Mouse (Mus musculus) myocyte (in vitro differentiated cells): ENCODE results near the gene 5330417C22Rik. TPM values are rescaled to one million over a fixed set of nuclear protein-coding genes. Genes with fewer than 3 reads are reported as not detected.
"Not testable (repeated sequence)": the region's sequence is repeated elsewhere in the genome, so short reads cannot be mapped to it uniquely, and the experiment has no call there.

Experiments
- H3K27me3 ChIP-seq: one replicate; pipeline ENCODE4 v1.6.1; 2011; ENCODE audit not compliant: control insufficient read depth, insufficient read depth, insufficient read length
- H3K36me3 ChIP-seq: one replicate; pipeline ENCODE4 v1.6.1; 2011; ENCODE audit not compliant: control insufficient read depth, insufficient read depth
- H3K4me2 ChIP-seq: one replicate; pipeline ENCODE4 v1.6.1; 2011; ENCODE audit warnings: low read depth, control low read depth
- H3K4me3 ChIP-seq: one replicate; pipeline ENCODE4 v1.5.1; 2011; ENCODE audit warnings: mild to moderate bottlenecking, control low read depth, moderate library complexity
- H3K79me2 ChIP-seq: one replicate; pipeline ENCODE4 v1.6.1; 2011; ENCODE audit not compliant: control insufficient read depth, insufficient read depth
- H3ac ChIP-seq: one replicate; pipeline ENCODE4 v1.6.1; 2011; ENCODE audit not compliant: control insufficient read depth, insufficient read length
- CEBPB ChIP-seq: IDR thresholded peaks from 2 replicates; pipeline ENCODE4 v1.6.1; 2011; ENCODE audit warnings: mild to moderate bottlenecking, moderate library complexity; ENCODE audit not compliant: poor library complexity, insufficient read depth, severe bottlenecking
- E2F4 ChIP-seq: IDR thresholded peaks from one replicate; pipeline ENCODE4 v1.6.1; 2011; ENCODE audit warnings: mild to moderate bottlenecking, control low read depth, moderate library complexity; ENCODE audit not compliant: insufficient read depth
- MAX ChIP-seq: IDR thresholded peaks from one replicate; pipeline ENCODE4 v1.6.1; 2011; ENCODE audit warnings: low read depth, mild to moderate bottlenecking, control low read depth
- MYOD1 ChIP-seq, 3 experiments: IDR thresholded peaks; one replicate each; pipeline ENCODE4 v1.6.1; 2011; ENCODE audit warnings: control low read depth in 2 of 3, low read depth in 2 of 3, mild to moderate bottlenecking in 2 of 3, moderate library complexity in 1 of 3; ENCODE audit not compliant: insufficient read length in 2 of 3, control insufficient read depth in 1 of 3
- MYOG ChIP-seq, 3 experiments: IDR thresholded peaks; one replicate each; pipeline ENCODE4 v1.6.1; 2011; ENCODE audit warnings: control low read depth in 2 of 3, low read depth in 2 of 3, mild to moderate bottlenecking in 2 of 3; ENCODE audit not compliant: insufficient read length in 2 of 3, control insufficient read depth in 1 of 3, insufficient read depth in 1 of 3
- POLR2A ChIP-seq: IDR thresholded peaks from one replicate; pipeline ENCODE4 v1.6.1; 2011; ENCODE audit warnings: low read depth, mild to moderate bottlenecking, control low read depth, moderate library complexity; ENCODE audit not compliant: insufficient read length
- POLR2AphosphoS2 ChIP-seq: IDR thresholded peaks from one replicate; pipeline ENCODE4 v1.6.1; 2011; ENCODE audit warnings: low read depth, control low read depth; ENCODE audit not compliant: insufficient read length
- REST ChIP-seq: IDR thresholded peaks from one replicate; pipeline ENCODE4 v1.6.1; 2011; ENCODE audit warnings: mild to moderate bottlenecking, control low read depth, moderate library complexity; ENCODE audit not compliant: insufficient read depth, insufficient read length
- SRF ChIP-seq: IDR thresholded peaks from one replicate; pipeline ENCODE4 v1.6.1; 2011; ENCODE audit warnings: low read depth; ENCODE audit not compliant: control insufficient read depth, insufficient read length
- TCF12 ChIP-seq: IDR thresholded peaks from one replicate; pipeline ENCODE4 v1.6.1; 2011; ENCODE audit warnings: mild to moderate bottlenecking, control low read depth; ENCODE audit not compliant: poor library complexity, insufficient read depth, severe bottlenecking
- TCF3 ChIP-seq: IDR thresholded peaks from one replicate; pipeline ENCODE4 v1.6.1; 2011; ENCODE audit warnings: low read depth, control low read depth; ENCODE audit not compliant: insufficient read length
- USF1 ChIP-seq: IDR thresholded peaks from one replicate; pipeline ENCODE4 v1.6.1; 2011; ENCODE audit warnings: low read depth, mild to moderate bottlenecking, control low read depth, moderate library complexity
- polyA plus RNA-seq: library from polyadenylated mRNA; unstranded; fragments of >200 nt; fragmentation: generic; extraction: Trizol; gene quantifications from one replicate; pipeline ENCODE4 v1.2.1, GENCODE M21; 2012; ENCODE audit warnings: missing spikeins

Gene 5330417C22Rik
- polyA plus RNA-seq, 1 experiment, result 0.05 TPM

GRCm38 (mm10) chr3:108503908-108504307 lies 32.4 kb downstream of the 5330417C22Rik start:
- TF ChIP-seq POLR2A (no peak), MYOD1 (IDR thresholded peaks at IDR 0.05; ENCODE audit: control insufficient read depth in 1 of 3, insufficient read length in 2 of 3, low read depth in 2 of 3) (no peak), CEBPB (no peak), POLR2AphosphoS2 (no peak), TCF12 (no peak), TCF3 (no peak), E2F4 (no peak), MAX (no peak), USF1 (no peak), SRF (no peak), REST (no peak), MYOG (IDR thresholded peaks at IDR 0.05; ENCODE audit: control insufficient read depth in 1 of 3, insufficient read depth in 1 of 3, insufficient read length in 2 of 3, low read depth in 2 of 3) (no peak)
- Histone ChIP-seq H3K4me2 (no peak overlapping the region), H3K36me3 (no peaks in the 10 kb centered on the region), H3K4me3 (no peak overlapping the region), H3K79me2 (no peaks in the 10 kb centered on the region), H3K27me3 (peaks cover 63% of the 10 kb centered on the region), H3ac (no peak overlapping the region)

DNA sequence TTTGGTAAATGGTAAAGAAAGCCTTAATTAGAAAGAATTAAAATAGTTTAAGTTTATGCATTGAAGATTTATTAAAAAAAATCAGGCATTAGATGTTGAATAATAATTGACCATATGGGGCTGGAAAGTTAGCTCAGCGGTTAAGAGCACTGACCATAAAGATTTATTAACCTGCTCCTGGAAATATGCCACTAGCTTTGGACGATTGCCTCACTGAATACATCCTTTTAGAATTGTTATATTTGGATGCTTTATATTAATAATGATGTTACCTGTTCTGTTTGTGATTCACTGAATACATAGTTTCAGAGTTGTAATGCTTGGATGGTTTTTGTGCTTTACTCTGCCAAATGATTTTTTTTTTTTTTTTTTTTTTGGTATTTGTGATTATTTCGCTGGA lies 34.9 kb downstream of the 5330417C22Rik start:
- peaks cover 70% of the 10 kb centered on the region for H3K27me3 ChIP-seq
- H3K4me2 ChIP-seq, H3K36me3 ChIP-seq, H3ac ChIP-seq, H3K4me3 ChIP-seq, H3K79me2 ChIP-seq: not testable (repeated sequence)

DNA sequence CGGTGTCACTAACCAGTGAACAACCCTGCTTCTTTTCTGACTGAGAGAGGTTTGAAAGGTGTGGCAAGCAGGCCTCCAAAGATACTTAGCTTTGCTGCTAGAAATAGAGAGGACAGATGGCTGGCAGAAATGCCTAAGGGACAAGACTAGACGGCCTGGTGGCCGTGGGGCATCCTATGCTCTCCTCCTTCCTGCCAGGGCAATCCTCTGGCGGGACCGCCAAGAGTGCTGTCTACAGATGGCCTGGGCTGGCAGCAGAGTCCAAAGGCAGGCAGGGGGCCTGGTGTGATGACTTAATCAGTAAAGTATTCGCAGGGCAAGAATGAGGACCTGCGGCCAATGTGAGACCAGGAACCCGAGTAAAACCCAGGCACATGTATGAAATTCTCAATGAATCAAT lies 36.5 kb downstream of the 5330417C22Rik start:
- Histone ChIP-seq H3K27me3 (peaks cover 69% of the 10 kb centered on the region), H3K79me2 (no peaks in the 10 kb centered on the region), H3K36me3 (no peaks in the 10 kb centered on the region), H3K4me2 (no peak overlapping the region), H3K4me3 (no peak overlapping the region), H3ac (no peak overlapping the region)
- TF ChIP-seq CEBPB (no peak), E2F4 (no peak), TCF3 (no peak), POLR2A (no peak), REST (no peak), MYOG (IDR thresholded peaks at IDR 0.05; ENCODE audit: control insufficient read depth in 1 of 3, insufficient read depth in 1 of 3, insufficient read length in 2 of 3, low read depth in 2 of 3) (no peak)

GRCm38 (mm10) chr3:108497602-108498001 lies 38.7 kb downstream of the 5330417C22Rik start:
- Histone ChIP-seq H3K79me2 (no peaks in the 10 kb centered on the region), H3K4me2 (no peak overlapping the region), H3K27me3 (peaks cover 60% of the 10 kb centered on the region), H3K36me3 (no peaks in the 10 kb centered on the region), H3ac (no peak overlapping the region), H3K4me3 (no peak overlapping the region)
- no peak for TF ChIP-seq POLR2AphosphoS2

DNA sequence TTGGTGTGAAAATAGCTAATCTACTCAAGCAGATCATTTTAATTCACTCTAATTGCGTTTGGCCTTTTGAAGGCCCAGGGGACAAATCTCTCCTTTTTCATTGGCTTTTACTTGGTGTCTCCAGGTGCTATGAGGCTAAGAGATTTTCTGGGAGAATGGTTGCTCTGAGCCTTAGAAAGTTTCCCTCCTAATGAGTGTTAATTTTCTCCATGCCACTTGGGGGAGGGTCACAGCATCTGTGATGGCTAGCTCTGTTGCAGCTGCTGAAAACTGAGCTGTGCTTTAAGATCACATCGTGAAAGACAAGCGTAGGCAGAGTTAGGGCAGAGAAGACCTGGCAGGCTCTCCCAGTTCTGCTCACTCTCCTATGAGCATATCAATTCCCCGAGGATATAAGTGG lies 40.9 kb downstream of the 5330417C22Rik start:
- H3K79me2 ChIP-seq, result no peaks in the 10 kb centered on the region
- H3K36me3 ChIP-seq, result no peaks in the 10 kb centered on the region
- no peak overlapping the region for H3ac ChIP-seq
- H3K27me3 ChIP-seq, result peaks cover 65% of the 10 kb centered on the region
- H3K4me2 ChIP-seq, result no peak overlapping the region
- H3K4me3 ChIP-seq, result no peak overlapping the region
- no peak for TF ChIP-seq TCF3
- no peak for TF ChIP-seq REST
- TF ChIP-seq MAX, result no peak
- TF ChIP-seq MYOD1 (IDR thresholded peaks at IDR 0.05; ENCODE audit: control insufficient read depth in 1 of 3, insufficient read length in 2 of 3, low read depth in 2 of 3), result no peak

DNA sequence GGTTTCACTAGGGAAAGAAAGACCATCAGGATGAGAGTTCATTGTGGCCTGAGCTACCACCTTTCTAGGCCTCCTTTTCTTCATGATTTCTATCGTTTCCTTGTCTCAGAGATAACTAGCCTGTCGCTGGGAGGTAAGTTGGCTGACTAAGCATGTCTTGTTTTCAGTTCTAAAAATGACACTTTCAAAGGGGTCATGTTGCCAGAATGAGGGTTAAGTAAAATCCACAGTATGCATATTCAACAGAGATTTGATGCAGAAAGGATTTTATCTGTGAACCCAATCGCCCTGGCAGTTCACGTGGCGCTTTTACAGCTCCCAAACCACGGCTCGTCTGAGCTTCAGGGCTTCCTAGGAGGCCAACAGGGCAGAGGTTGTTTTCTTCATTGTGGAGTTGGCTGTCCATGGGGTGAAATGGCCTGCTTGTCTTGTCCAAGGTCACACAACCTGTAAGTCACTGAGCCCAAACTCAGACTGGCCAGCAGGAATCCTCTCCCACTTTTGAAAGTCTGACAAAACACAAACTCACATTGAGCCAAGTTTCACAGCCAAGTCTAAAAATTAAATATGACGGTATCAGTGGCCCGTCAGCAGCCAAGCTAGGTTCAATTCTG lies 41.4 kb downstream of the 5330417C22Rik start:
- no peaks in the 10 kb centered on the region for H3K79me2 ChIP-seq
- TF ChIP-seq USF1 (no peak), POLR2A (no peak), SRF (no peak), CEBPB (no peak), MAX (no peak), E2F4 (no peak)
- peaks cover 61% of the 10 kb centered on the region for H3K27me3 ChIP-seq
- no peak overlapping the region for H3ac ChIP-seq
- no peaks in the 10 kb centered on the region for H3K36me3 ChIP-seq
- H3K4me3 ChIP-seq, result no peak overlapping the region
- no peak overlapping the region for H3K4me2 ChIP-seq
